Mouse (Mus musculus): ENCODE measurements around the gene Pxn.
A peak's percentile ranks its signal among the peaks of the same experiment; 100 is the strongest.
"Not testable (repeated sequence)": the region's sequence is repeated elsewhere in the genome, so short reads cannot be mapped to it uniquely, and the experiment has no call there.

The Pxn gene

DNA sequence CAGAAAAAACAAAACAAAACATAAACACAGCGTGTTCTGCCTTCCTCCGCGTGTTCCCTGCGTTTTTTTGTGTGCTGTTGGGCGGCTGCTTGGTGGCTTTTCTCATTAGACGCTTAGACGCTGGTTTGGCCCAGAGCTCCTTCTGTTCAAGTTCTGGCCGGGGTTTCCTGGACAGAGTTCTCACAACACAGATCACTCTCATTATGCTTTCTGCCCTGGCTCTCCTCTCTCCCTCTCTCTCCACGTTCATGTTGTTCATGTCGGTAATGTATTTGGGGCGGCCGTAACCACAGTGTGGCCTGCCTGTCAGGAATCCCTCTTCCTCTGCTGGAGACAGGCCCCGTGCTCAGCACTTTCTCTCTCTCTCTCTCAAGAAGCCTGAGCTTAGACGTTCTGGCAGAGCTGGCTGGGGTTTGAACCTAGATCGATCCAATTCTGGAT, 2.9 kb downstream of the Pxn start:
- DNase-seq (ENCODE audit: low read depth, low spot score), result no peak

DNA sequence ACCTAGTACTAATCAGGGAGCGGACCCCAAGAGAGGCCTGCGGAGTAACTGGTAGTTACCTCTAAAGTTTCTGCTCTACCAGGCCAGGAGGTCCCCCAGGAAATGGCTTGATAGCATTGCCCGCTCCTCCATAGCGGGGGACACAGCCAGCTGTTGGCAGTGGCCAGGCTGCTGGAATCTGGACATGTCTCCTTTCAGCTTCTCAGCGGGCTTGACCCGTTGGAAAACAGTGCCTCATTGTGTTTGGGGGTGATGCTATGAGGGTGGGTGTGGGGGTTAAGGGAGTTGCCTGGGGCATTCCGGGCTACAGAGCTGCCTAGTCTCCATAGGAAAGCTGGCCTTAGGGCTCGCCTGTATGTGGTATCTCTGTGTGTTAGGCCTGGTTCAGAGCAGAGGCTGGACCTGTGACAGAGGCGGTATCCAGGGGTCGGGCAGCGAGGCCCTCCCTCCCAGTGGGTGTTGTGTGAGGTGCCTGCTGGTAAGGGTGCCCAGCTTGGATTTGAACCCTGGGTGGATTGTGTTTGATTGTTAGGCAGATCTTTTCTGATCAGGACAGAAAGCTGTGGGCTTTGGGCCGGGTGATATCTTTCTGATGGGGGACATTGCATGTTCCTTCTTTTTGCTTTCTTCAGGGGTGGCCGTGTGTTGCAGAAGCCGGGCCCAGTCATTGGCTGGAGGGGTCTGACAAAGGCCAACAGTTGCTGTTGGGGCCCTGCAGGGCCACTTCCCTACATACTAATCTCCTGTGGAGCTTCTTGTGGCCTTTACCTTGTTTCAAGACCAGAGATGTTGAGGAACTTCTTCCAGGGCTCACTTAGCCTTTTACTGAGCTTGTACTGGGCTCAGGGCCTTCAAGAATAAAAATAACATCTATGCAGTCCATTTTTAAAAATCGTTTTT, 3.6 kb downstream of the Pxn start:
- DNase-seq (ENCODE audit: low read depth, low spot score), result no peak

GRCm38 (mm10) chr5:115512375-115512774, 5.9 kb downstream of the Pxn start:
- no peak for DNase-seq (ENCODE audit: low read depth, low spot score)

DNA sequence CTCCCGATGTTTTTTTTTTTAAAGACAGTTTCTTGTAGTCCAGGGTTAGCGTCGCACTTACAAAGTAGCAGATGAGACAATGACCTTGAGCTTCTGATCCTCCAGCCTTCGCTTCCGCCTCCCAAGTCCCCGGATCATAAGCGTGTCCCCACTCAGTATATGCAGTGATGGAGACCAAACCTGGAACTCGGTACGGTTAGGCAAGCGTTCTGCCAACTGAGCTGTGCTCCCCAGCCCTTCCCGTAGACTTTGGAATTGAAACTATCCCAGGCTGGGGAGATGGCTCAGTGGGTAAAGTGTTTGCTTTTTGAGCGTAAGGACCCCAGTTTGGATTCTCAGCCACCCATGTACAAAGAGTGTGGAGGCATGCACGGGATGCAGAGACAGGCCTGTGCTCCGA, 6.8 kb downstream of the Pxn start:
- no peak for DNase-seq (ENCODE audit: low read depth, low spot score)

- no peak for DNase-seq (ENCODE audit: low read depth, low spot score)
Measured at GRCm38 (mm10) chr5:115513721-115514120, 7.2 kb downstream of the Pxn start.

DNA sequence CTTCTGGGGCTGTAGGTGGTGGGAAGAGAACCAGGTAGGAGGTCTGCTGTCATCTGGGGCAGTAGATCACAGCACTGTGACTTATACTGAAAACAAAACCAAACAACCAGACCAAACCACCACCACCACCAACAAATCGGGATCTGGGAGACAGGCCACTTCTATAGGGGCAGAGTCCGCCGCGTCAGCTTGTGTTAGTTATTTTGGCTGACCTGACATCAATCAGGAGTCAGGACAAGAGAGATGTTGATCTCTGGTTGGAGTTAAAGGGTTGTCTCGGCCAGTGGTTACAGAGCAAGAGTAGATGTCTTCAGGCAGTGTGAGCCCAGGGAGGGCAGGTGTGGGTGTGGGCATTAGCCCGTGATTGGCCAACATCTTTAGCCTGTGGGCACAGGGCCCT, 7.9 kb downstream of the Pxn start:
- no peak for DNase-seq (ENCODE audit: low read depth, low spot score)

GRCm38 (mm10) chr5:115514896-115515587, 8.6 kb downstream of the Pxn start:
- DNase-seq (ENCODE audit: low read depth, low spot score), result peak; percentile 59

GRCm38 (mm10) chr5:115516081-115516907, 9.8 kb downstream of the Pxn start:
- no peak for DNase-seq (ENCODE audit: low read depth, low spot score)

DNA sequence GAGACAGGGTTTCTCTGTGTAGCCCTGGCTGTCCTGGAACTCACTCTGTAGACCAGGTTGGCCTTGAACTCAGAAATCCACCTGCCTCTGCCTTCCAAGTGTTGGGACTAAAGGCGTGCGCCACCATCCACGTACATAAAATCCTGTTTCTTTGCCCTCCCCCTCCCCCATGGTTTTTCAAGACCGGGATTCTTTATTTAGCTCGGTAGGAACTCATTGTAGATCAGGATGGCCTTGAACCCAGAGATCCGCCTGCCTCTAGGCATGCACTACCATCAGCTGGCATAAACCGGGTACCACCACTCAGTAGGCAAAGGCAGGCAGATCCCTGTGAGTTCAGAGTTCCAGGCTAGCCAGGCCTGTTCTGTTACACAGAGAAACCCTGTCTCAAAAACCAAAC, 10.4 kb downstream of the Pxn start:
- no peak for DNase-seq (ENCODE audit: low read depth, low spot score)

DNA sequence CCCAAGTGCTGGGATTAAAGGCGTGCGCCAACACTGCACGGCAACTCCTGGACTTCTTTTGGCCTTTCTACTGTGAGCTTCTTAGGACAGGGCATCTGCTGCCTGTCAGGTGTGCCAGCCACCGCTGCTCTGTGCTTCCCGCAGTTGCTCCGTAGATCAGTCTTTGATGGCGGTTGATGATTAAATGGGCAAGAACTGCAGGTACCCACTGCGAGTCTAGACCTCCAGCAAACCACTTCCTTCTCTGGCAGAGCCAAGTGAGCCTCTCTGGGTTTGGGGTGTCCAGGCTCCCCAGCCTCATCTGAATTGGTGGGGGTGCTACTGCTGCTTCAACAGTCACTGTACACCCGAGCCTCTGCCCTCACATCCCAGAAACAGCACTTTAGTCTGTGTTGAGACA, 11.0 kb downstream of the Pxn start:
- DNase-seq (ENCODE audit: low read depth, low spot score), result no peak

DNA sequence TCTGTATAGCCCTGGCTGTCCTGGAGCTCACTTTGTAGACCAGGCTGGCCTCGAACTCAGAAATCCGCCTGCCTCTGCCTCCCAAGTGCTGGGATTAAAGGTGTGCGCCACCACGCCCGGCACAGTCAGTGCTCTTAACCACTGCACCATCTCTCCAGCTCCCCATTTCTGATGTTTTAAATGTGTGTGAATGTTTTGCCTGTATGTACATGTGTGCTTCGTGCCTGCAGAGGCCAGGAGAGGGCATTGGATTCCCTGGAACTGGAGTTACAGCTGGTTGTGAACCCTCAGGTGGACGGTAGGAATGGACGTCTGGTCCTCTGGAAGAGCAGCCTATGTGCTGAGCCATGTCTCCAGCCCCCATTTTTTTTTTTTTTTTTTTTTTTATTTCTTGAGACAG, 11.7 kb downstream of the Pxn start:
- not testable (repeated sequence) for DNase-seq (ENCODE audit: low read depth, low spot score)

GRCm38 (mm10) chr5:115520325-115520869, 13.9 kb downstream of the Pxn start:
- no peak for DNase-seq (ENCODE audit: low read depth, low spot score)

GRCm38 (mm10) chr5:115521553-115522461, 15.3 kb downstream of the Pxn start:
- DNase-seq (ENCODE audit: low read depth, low spot score), result peak; percentile 61

GRCm38 (mm10) chr5:115522531-115522930, 16.1 kb downstream of the Pxn start:
- DNase-seq (ENCODE audit: low read depth, low spot score), result no peak

- no peak for DNase-seq (ENCODE audit: low read depth, low spot score)
Measured at GRCm38 (mm10) chr5:115522981-115523499, 16.6 kb downstream of the Pxn start.

- peak; percentile 70 for DNase-seq (ENCODE audit: low read depth, low spot score)
Measured at GRCm38 (mm10) chr5:115523971-115524370, 17.5 kb downstream of the Pxn start.

DNA sequence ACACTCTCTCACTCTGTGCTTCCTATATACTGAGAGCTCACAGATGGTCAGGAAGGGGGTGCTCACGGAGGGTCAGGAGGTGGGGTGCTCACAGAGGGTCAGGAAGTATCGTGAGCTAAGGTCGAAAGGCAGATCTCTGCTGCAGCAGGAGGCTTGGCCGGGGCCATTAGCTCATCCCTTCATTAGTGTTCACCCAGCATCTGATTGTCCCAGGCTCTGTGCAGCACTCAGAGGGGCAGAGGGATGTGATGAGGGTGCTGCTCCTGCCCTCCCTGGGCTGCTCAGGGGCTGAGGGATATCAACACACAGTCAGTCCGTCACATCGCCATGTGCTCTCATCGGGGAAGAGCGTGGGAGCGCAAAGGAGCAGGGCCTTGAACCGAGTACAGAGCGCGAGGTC, 18.0 kb downstream of the Pxn start:
- DNase-seq (ENCODE audit: low read depth, low spot score), result no peak

DNA sequence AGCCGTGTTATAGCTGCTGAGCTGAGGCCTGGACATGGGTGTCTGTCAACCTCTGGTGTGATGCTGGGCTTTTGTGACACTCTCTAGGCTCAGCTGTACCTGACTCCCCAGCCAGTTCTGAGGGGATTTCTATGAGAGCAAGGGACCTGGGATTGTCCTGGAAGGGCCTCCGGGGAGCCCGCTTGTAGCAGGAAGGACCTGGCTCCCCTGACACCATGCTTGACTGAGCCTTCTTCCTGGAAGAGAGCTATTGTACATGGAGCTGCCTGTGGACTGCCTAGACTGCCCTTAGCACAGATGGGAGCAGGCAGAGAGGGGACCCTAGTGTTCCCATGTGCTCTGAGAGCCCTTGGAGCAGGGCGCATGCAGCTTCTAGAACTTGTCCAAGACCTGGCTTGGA, 18.9 kb downstream of the Pxn start:
- DNase-seq (ENCODE audit: low read depth, low spot score), result no peak

DNA sequence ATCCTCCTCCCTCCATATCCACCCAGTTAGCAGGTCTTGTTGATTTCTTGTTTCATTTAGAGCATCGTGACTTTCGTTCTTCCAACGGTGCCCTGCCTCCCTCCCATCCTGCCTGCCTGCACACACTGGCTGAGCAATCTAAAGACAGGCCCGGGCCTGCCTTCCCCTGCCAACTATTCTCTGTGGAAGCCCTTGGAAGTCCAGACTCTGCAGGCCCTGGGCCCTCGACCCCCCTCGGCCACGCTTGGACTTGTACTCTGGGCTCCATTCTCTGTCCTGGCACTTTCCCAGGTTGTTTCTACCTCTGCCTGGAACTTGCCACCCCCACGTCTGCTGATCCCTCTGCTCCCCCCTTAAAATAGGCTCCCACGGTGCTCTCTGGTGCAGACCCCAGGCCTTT, 19.5 kb downstream of the Pxn start:
- DNase-seq (ENCODE audit: low read depth, low spot score), result no peak

DNA sequence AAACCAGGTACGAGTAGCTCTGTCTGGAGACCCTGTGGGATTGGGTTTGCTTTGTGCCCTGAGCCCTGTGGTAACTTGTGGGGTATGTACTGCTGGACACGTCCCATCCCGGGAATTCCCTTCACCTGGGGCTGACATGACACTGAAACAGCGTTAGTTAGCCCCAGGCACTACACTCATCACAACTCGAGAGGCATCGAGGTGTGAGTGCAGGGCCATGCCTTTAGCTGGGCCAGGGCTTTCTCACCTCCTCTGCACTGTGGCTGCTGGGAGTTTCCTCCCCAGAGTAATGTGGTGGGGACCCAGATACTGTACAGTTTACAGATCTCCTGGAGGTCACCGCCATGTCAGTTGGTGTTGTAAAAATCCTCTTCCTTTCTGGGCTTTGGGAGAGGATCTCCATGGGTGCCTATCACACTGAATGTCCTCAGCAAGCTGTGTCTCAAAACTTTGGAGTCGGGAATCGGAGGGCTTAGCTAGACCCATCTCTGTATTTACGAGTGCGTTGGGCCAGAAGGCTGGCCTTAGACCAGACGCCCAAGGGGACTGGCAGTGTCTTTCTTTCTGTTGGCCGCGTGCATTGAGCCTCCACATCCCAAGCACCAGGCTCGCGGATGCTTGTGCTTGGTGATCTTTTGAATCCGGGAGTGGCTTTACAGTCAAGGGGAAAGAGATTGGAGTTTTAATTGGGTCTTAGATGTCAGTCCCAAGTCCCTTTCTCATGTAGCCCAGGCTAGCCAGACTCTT, 20.2 kb downstream of the Pxn start:
- DNase-seq (ENCODE audit: low read depth, low spot score), result no peak

Measured in forelimb bud, embryonic 11.5 days (tissue).